Mouse (Mus musculus): Measurements from ENCODE around the gene Cd9. TPM values are rescaled to one million over a fixed set of nuclear protein-coding genes. Genes with fewer than 3 reads are reported as not detected.

The Cd9 gene
- total and polyA plus RNA-seq, 2 experiments from 2014 or later = 80.5 to 158 TPM

- Histone ChIP-seq H3K4me3 (ENCODE audit: low read length) (no peak overlapping the region), H3K9ac (replicated peaks; ENCODE audit: low read length) (no peak overlapping the region), H3K27ac (no peak overlapping the region), H3K4me2 (ENCODE audit: low read depth, low read length) (no peak overlapping the region), H3K27me3 (ENCODE audit: insufficient read depth, low read length) (no peaks in the 10 kb centered on the region), H3K9me3 (ENCODE audit: low read length) (no peaks in the 10 kb centered on the region), H3K36me3 (ENCODE audit: insufficient read depth, low read length) (no peaks in the 10 kb centered on the region), H3K4me1 (ENCODE audit: insufficient read depth, low read length) (peaks cover 19% of the 10 kb centered on the region)
- no peak for ATAC-seq
- 87% methylated on average over 12 of the region's 12 CpGs for WGBS
- no peak for TF ChIP-seq CTCF (IDR thresholded peaks at IDR 0.05; ENCODE audit: low read depth)
- DNase-seq (ENCODE audit: low spot score) = no peak
Observed at GRCm38 (mm10) chr6:125483515-125484312, 10.9 kb downstream of the Cd9 start.

- ATAC-seq = no peak
- no peaks in the 10 kb centered on the region for H3K9me3 ChIP-seq (ENCODE audit: low read length)
- H3K36me3 ChIP-seq (ENCODE audit: insufficient read depth, low read length) = no peaks in the 10 kb centered on the region
- H3K4me2 ChIP-seq (ENCODE audit: low read depth, low read length) = no peak overlapping the region
- no peaks in the 10 kb centered on the region for H3K27me3 ChIP-seq (ENCODE audit: insufficient read depth, low read length)
- TF ChIP-seq CTCF (IDR thresholded peaks at IDR 0.05; ENCODE audit: low read depth) = no peak
- H3K4me3 ChIP-seq (ENCODE audit: low read length) = no peak overlapping the region
- no peak overlapping the region for H3K9ac ChIP-seq (replicated peaks; ENCODE audit: low read length)
- no peak for DNase-seq (ENCODE audit: low spot score)
- WGBS = 58% methylated on average over 5 of the region's 5 CpGs
- peak overlapping the region; percentile 88; the same call in 1 of the 2 replicates for H3K27ac ChIP-seq
- H3K4me1 ChIP-seq (ENCODE audit: insufficient read depth, low read length) = peaks cover 19% of the 10 kb centered on the region
Observed at GRCm38 (mm10) chr6:125482427-125482831, 12.2 kb downstream of the Cd9 start.

- Histone ChIP-seq H3K4me3 (ENCODE audit: low read length) (no peak overlapping the region), H3K4me1 (ENCODE audit: insufficient read depth, low read length) (peaks cover 22% of the 10 kb centered on the region), H3K27me3 (ENCODE audit: insufficient read depth, low read length) (no peaks in the 10 kb centered on the region), H3K27ac (peak overlapping the region; percentile 88), H3K4me2 (ENCODE audit: low read depth, low read length) (peak overlapping the region; percentile 35), H3K9me3 (ENCODE audit: low read length) (no peaks in the 10 kb centered on the region), H3K36me3 (ENCODE audit: insufficient read depth, low read length) (no peaks in the 10 kb centered on the region), H3K9ac (replicated peaks; ENCODE audit: low read length) (no peak overlapping the region)
- DNase-seq (ENCODE audit: low spot score) (no peak), ATAC-seq (no peak)
- WGBS = 51% methylated on average over 7 of the region's 7 CpGs
- TF ChIP-seq CTCF (IDR thresholded peaks at IDR 0.05; ENCODE audit: low read depth) = no peak
Observed at GRCm38 (mm10) chr6:125481667-125482390, 12.8 kb downstream of the Cd9 start.

GRCm38 (mm10) chr6:125480396-125481361, 13.9 kb downstream of the Cd9 start:
- peak overlapping the region; percentile 35 for H3K4me2 ChIP-seq (ENCODE audit: low read depth, low read length)
- 18% methylated on average over 12 of the region's 12 CpGs for WGBS
- peaks cover 27% of the 10 kb centered on the region for H3K4me1 ChIP-seq (ENCODE audit: insufficient read depth, low read length)
- peak overlapping the region; percentile 28; the same call in 1 of the 2 replicates for H3K9ac ChIP-seq (replicated peaks; ENCODE audit: low read length)
- ATAC-seq = peak; percentile 94
- H3K36me3 ChIP-seq (ENCODE audit: insufficient read depth, low read length) = no peaks in the 10 kb centered on the region
- no peak overlapping the region for H3K4me3 ChIP-seq (ENCODE audit: low read length)
- H3K27me3 ChIP-seq (ENCODE audit: insufficient read depth, low read length) = no peaks in the 10 kb centered on the region
- H3K27ac ChIP-seq = peak overlapping the region; percentile 88
- TF ChIP-seq CTCF (IDR thresholded peaks at IDR 0.05; ENCODE audit: low read depth) = peak; percentile 40
- no peaks in the 10 kb centered on the region for H3K9me3 ChIP-seq (ENCODE audit: low read length)
- peak; percentile 92 for DNase-seq (ENCODE audit: low spot score)

- WGBS = 90% methylated on average over 9 of the region's 9 CpGs
- DNase-seq (ENCODE audit: low spot score) (no peak), ATAC-seq (no peak)
- Histone ChIP-seq H3K4me3 (ENCODE audit: low read length) (no peak overlapping the region), H3K27me3 (ENCODE audit: insufficient read depth, low read length) (no peaks in the 10 kb centered on the region), H3K36me3 (ENCODE audit: insufficient read depth, low read length) (no peaks in the 10 kb centered on the region), H3K4me2 (ENCODE audit: low read depth, low read length) (no peak overlapping the region), H3K9ac (replicated peaks; ENCODE audit: low read length) (no peak overlapping the region), H3K9me3 (ENCODE audit: low read length) (no peaks in the 10 kb centered on the region), H3K27ac (peak overlapping the region; percentile 88; the same call in 1 of the 2 replicates), H3K4me1 (ENCODE audit: insufficient read depth, low read length) (peaks cover 31% of the 10 kb centered on the region)
- TF ChIP-seq CTCF (IDR thresholded peaks at IDR 0.05; ENCODE audit: low read depth) = no peak
Observed at GRCm38 (mm10) chr6:125479359-125479758, 15.2 kb downstream of the Cd9 start.

All from hindbrain, postnatal 0 days (tissue).